Mouse (Mus musculus) kidney, postnatal 0 days (tissue): ENCODE data around the gene Txn1. TPM values are rescaled to one million over a fixed set of nuclear protein-coding genes. Genes with fewer than 3 reads are reported as not detected.

Experiments
- ATAC-seq: fragments of 200-750 bp; cut with Nextera tagmentation; replicated peaks from 2 replicates; pipeline ENCODE4 v1.8.0; 2017; ENCODE audit warnings: low read depth, moderate number of reproducible peaks, moderate TSS enrichment, moderate library complexity; ENCODE audit not compliant: low FRiP score
- DNase-seq: peaks from one replicate; pipeline ENCODE4 v3.0.0-alpha.2; 2016; ENCODE audit warnings: low spot score
- H3K27ac ChIP-seq: fragments of 300-500 bp; sonication (generic); 2 replicates; pipeline ENCODE4 v1.5.1; 2014; ENCODE audit warnings: mild to moderate bottlenecking
- H3K27me3 ChIP-seq: fragments of 300-500 bp; sonication (generic); 2 replicates; pipeline ENCODE4 v1.6.1; 2014; ENCODE audit warnings: low read length, mixed read lengths; ENCODE audit not compliant: insufficient read depth
- H3K36me3 ChIP-seq: fragments of 300-500 bp; sonication (generic); 2 replicates; pipeline ENCODE4 v1.6.1; 2014; ENCODE audit warnings: low read length, mixed read lengths; ENCODE audit not compliant: insufficient read depth
- H3K4me1 ChIP-seq: fragments of 300-500 bp; sonication (generic); replicated peaks from 2 replicates; pipeline ENCODE4 v1.6.1; 2014; ENCODE audit warnings: antibody characterized with exemption, low read length, mixed read lengths; ENCODE audit not compliant: insufficient read depth
- H3K4me2 ChIP-seq: fragments of 300-500 bp; sonication (generic); 2 replicates; pipeline ENCODE4 v1.6.1; 2014; ENCODE audit warnings: mild to moderate bottlenecking, low read length, moderate library complexity, mixed read lengths
- H3K4me3 ChIP-seq: fragments of 300-500 bp; sonication (generic); replicated peaks from 2 replicates; pipeline ENCODE4 v1.5.1; 2014; ENCODE audit warnings: low read depth, low read length
- H3K9ac ChIP-seq: fragments of 300-500 bp; sonication (generic); 2 replicates; pipeline ENCODE4 v1.6.1; 2014; ENCODE audit warnings: low read depth, low read length
- H3K9me3 ChIP-seq: fragments of 300-500 bp; sonication (generic); replicated peaks from 2 replicates; pipeline ENCODE4 v1.6.1; 2016; ENCODE audit warnings: low read length, inconsistent platforms, mixed read lengths
- CTCF ChIP-seq: IDR thresholded peaks from 2 replicates; pipeline ENCODE4 v1.5.1; 2016; ENCODE audit warnings: antibody characterized with exemption, low read depth, mild to moderate bottlenecking, moderate library complexity
- WGBS: fragments of 180-500 bp; shearing (Covaris S2); extraction: QIAGEN DNeasy Blood & Tissue Kit; methylation state at CpG from one replicate; pipeline ENCODE4 v1.1.7; 2014; 5-methylcytosine and 5-hydroxymethylcytosine counted together
- polyA plus RNA-seq: library from polyadenylated mRNA; unstranded; fragments of >200 nt; fragmentation: Nextera tagmentation; extraction: Ambion mirVana; gene quantifications from 2 replicates; pipeline ENCODE4 v1.2.1, GENCODE M21; 2015

Txn1 gene
- polyA plus RNA-seq, 1 experiment from 2014 or later: 497 TPM

DNA sequence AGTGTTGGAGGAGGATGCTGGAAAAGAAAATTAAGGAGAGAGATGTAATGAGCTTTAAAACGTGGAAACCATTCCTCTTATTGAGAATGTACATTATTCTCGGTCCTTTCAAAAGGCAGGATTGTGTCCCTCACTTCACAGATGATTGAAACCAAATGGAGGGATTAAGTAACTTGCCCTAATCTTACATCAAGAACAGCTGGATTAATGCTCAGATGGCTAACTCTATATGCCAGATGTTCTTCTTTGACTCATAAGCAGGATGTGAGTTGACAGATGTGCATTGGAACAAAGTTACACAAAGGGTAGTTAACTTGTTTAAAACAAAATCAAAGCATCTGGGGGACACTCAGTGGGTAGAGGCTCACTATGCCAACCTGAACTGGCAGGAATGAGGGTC is 49.5 kb downstream of the Txn1 start:
- Histone ChIP-seq H3K9me3 (no peaks in the 10 kb centered on the region), H3K4me3 (no peak overlapping the region), H3K27ac (no peak overlapping the region), H3K27me3 (no peaks in the 10 kb centered on the region), H3K4me2 (no peak overlapping the region), H3K36me3 (no peaks in the 10 kb centered on the region), H3K4me1 (no peaks in the 10 kb centered on the region), H3K9ac (no peak overlapping the region)
- WGBS: 39% methylated on average over 2 of the region's 2 CpGs
- TF ChIP-seq CTCF: no peak
- ATAC-seq: no peak
- DNase-seq: peak; percentile 28

DNA sequence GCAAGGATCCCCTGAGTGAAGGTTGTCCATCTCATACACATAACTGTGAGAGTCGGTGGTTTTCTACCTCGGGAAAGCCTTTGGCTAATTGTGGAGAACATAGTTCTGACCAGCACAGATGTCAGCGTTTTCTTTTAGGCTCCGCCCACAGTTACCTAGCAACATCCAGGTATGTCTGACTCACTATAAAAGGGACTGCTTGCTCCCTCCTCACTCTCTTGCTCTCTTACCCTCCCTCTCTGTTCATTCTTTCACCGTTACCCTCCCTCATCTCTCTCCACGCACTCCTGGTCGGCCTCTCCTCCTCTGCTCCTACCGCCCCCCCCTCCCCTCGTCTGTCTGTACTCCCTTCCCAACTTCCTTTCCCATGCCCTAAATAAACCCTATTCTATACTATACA is 51.6 kb downstream of the Txn1 start:
- H3K36me3 ChIP-seq: no peaks in the 10 kb centered on the region
- no peak for TF ChIP-seq CTCF
- 26% methylated on average over 9 of the region's 9 CpGs for WGBS
- no peak overlapping the region for H3K4me3 ChIP-seq
- no peak overlapping the region for H3K27ac ChIP-seq
- no peaks in the 10 kb centered on the region for H3K4me1 ChIP-seq
- no peaks in the 10 kb centered on the region for H3K9me3 ChIP-seq
- DNase-seq: no peak
- H3K27me3 ChIP-seq: no peaks in the 10 kb centered on the region
- ATAC-seq: peak; percentile 52; the same call in 1 of the 2 replicates
- H3K4me2 ChIP-seq: peak overlapping the region; percentile 1
- no peak overlapping the region for H3K9ac ChIP-seq

DNA sequence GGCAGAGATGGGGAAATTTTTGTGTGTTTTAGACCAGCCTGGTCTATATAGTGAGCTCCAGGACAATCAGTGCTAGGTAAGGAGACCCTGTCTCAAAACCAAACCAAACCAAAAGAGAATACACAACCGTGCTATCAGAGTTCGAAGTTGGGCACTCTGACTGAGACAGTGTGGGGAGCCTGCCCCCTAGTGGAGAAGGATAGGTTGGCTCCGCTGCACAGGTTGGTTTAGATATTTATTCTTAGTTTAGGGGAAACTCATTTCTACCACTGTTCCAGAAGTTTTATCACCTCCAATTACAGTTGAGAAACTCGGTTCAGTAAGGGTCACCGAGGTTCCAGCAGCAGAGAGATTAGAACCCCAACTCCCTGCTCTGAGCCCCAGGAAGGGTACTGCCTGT is 52.0 kb downstream of the Txn1 start:
- Histone ChIP-seq H3K4me2 (peak overlapping the region; percentile 1), H3K9me3 (no peaks in the 10 kb centered on the region), H3K9ac (no peak overlapping the region), H3K36me3 (no peaks in the 10 kb centered on the region), H3K27me3 (no peaks in the 10 kb centered on the region), H3K4me3 (no peak overlapping the region), H3K27ac (no peak overlapping the region), H3K4me1 (no peaks in the 10 kb centered on the region)
- ATAC-seq (peak; percentile 58; the same call in 1 of the 2 replicates), DNase-seq (peak; percentile 68)
- WGBS: 7% methylated on average over 5 of the region's 5 CpGs
- TF ChIP-seq CTCF: peak; percentile 91

DNA sequence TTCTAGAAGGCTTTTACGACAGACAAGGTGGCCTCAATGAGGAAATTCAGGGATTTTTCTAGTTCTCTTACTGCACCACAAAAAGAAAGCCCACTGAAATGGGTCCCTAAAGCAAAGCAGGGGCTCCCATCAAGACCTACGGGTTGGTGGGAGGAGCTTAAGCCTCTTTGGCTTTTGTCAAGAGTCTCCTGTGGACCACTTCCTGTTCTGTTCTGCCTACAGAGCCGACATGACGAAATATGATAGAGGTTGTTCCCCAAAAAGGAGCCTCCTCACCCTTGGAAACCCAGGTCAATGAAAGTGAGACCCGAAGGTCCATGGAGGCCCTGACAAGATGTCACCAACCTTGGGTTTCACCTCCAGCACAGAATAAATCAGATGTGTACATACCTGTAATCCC is 53.6 kb downstream of the Txn1 start:
- WGBS: 77% methylated on average over 5 of the region's 5 CpGs
- DNase-seq: no peak
- H3K9me3 ChIP-seq: no peaks in the 10 kb centered on the region

DNA sequence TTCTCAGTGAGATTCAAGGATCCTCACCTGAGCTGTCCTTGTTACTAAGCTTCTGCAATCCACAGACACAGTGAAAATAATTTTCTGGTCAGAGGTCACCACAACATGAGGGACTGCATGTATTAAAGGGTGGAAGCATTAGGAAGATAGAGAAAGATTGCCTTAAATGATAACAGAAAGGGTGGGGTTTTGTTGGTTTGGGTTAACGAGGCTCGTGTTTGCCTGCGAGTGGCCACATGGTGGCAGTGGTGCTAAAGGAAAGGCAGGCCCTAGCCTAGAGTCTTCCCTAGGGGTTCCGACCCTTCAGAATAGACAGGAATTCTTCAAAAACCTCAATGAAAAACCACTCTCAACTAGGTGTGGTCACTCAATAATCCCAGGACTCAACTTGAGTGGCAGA is 55.0 kb downstream of the Txn1 start:
- H3K4me1 ChIP-seq: no peaks in the 10 kb centered on the region
- no peak overlapping the region for H3K4me2 ChIP-seq
- WGBS: 6% methylated on average over 4 of the region's 4 CpGs
- DNase-seq: peak; percentile 77
- no peak overlapping the region for H3K27ac ChIP-seq
- H3K4me3 ChIP-seq: no peak overlapping the region
- no peak overlapping the region for H3K9ac ChIP-seq
- no peak for ATAC-seq
- no peaks in the 10 kb centered on the region for H3K27me3 ChIP-seq
- TF ChIP-seq CTCF: peak; percentile 90
- no peaks in the 10 kb centered on the region for H3K9me3 ChIP-seq
- H3K36me3 ChIP-seq: no peaks in the 10 kb centered on the region

More for the DNA sequence above, 53.6 kb downstream of the Txn1 start:
- no peak overlapping the region for H3K27ac ChIP-seq
- TF ChIP-seq CTCF: no peak
- ATAC-seq: no peak
- H3K4me2 ChIP-seq: no peak overlapping the region
- no peaks in the 10 kb centered on the region for H3K27me3 ChIP-seq
- H3K4me1 ChIP-seq: no peaks in the 10 kb centered on the region
- H3K4me3 ChIP-seq: no peak overlapping the region
- H3K9ac ChIP-seq: no peak overlapping the region
- no peaks in the 10 kb centered on the region for H3K36me3 ChIP-seq

DNA sequence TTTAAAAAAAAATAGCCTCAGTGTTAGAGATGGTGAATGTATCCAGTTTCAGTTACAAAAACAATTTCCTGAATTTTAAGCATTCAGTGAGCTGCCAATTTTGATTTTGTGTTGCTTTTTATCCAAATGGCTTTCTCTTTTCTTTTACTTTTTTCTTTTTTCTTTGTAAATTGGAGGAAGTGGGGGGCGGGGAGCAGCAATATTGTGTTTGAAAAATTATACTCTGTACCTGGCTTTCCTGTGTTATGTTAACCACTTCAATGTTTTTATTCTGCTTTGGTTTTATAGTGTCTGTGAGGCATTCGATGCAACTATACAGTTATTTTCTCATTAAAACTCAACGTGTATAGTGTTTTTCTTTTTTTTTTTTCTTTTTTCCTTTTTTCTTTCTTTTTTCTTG is 59.6 kb downstream of the Txn1 start:
- Histone ChIP-seq H3K9ac (no peak overlapping the region), H3K36me3 (no peaks in the 10 kb centered on the region), H3K27me3 (no peaks in the 10 kb centered on the region), H3K4me1 (no peaks in the 10 kb centered on the region), H3K9me3 (no peaks in the 10 kb centered on the region), H3K4me3 (no peak overlapping the region), H3K27ac (no peak overlapping the region), H3K4me2 (no peak overlapping the region)
- DNase-seq: no peak
- no peak for ATAC-seq
- TF ChIP-seq CTCF: no peak
- 46% methylated on average over 3 of the region's 3 CpGs for WGBS

DNA sequence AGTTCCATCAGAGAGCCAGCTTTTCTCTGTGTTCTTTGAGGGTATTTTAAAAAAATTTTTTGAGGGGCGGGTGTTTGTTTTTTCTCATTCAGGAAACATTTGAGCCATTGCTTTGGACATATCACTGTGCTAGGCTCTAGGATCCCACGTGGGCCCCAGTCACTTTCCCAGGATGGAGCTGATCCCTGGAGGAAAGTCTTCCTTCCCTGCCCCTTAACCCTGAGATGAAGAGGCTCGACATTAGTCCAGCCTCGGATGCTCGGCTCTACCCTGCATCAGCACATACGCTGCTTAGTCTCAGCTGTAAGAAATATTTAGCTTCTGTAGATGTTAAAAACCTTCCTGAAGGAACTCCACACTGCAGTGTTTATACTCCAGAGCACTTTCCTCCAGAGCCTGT is 60.3 kb downstream of the Txn1 start:
- Histone ChIP-seq H3K36me3 (no peaks in the 10 kb centered on the region), H3K9ac (no peak overlapping the region), H3K9me3 (no peaks in the 10 kb centered on the region), H3K4me3 (no peak overlapping the region), H3K4me1 (no peaks in the 10 kb centered on the region), H3K27me3 (no peaks in the 10 kb centered on the region), H3K27ac (no peak overlapping the region), H3K4me2 (no peak overlapping the region)
- WGBS: 54% methylated on average over 6 of the region's 6 CpGs
- no peak for ATAC-seq
- no peak for DNase-seq
- TF ChIP-seq CTCF: no peak
